Mouse (Mus musculus): ENCODE measurements around the gene Ppat.
"Not testable (repeated sequence)": the region's sequence is repeated elsewhere in the genome, so short reads cannot be mapped to it uniquely, and the experiment has no call there.

Ppat gene

DNA sequence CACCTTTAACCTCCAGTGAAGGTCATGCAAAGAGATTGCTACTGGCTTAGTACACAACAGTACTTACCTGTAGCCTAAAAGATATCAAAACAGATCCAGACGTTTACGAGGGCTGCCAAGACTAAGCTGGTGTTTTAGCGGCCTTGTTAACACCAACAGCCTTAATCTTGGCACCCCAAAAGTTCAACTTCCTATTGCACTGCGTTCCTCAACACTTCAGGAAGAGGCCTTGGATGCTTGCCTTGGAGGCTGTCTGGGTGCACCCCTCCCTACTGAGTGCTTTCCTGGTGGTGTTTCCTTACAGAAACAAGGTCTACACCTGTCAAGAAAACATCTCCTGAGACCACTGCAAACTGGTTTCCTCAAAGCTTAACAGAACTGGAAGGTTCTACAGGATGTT, 4.2 kb downstream of the Ppat start:
- no peak for DNase-seq

DNA sequence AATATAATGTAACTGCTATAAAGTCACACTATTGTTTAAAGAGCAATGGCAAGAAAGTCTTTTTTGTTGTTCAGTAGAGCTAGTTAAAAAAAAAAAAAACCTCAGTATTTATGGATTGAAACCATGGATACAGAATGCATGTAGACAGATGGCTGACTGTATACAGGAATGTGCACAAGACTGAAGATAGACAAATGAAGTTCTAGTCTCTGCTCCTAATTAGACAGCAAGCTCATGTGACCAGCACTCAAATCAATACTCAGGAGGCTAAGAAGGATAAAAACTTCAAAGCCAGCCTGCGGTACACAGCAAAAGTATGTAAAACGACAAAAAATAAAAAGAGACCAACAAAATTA, 5.7 kb downstream of the Ppat start:
- DNase-seq: no peak

DNA sequence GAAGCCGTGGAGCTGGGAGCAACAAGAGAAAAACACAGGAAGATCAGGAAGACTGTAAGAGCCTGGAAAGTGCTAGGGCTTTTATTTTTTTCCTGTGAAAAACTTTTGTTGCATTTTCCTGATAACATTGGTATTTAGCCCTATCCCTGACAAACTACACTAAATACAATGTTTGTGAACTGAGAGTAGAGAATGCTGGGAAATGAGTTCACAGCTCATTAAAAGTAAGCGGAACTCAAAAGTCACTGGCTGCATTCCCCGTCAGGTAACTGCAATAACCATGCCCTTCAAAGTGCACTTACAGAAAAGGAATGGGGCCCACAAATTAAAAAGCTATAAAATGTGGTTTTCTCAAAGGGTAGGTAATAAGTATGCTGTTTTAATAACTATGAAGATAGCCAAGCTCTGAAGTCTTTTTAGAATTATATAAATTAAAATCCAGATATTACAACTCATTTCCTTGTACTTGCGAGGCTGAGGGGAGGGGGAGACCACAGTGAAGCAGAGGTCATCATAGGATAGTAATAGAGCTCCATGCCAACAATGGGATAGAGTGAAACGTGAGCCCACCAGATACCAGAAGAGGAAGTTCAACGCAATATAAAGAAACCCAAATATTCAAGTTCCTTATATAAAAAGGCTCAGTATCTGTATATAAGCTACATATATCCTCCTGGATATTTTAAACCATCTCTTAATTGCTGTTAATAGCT, 6.3 kb downstream of the Ppat start:
- no peak for DNase-seq

DNA sequence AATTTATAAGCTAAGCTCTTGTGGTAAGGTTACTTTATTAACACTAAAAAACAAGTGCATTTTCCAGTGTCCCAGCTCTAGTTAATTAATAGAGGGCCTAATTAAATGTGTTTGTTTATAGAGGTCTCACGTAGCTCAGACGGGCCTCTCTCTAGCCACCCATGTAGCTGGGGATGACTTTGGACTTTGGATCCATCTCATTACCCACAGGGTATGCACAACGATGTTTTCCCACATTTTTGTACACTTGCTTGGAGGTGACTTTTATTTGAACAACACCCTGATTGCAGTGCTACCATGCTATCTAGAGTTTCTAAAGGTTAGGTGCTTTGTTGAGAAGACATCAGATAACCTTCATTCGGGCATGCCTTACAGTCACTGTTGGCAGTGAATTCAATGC, 8.9 kb downstream of the Ppat start:
- no peak for DNase-seq

DNA sequence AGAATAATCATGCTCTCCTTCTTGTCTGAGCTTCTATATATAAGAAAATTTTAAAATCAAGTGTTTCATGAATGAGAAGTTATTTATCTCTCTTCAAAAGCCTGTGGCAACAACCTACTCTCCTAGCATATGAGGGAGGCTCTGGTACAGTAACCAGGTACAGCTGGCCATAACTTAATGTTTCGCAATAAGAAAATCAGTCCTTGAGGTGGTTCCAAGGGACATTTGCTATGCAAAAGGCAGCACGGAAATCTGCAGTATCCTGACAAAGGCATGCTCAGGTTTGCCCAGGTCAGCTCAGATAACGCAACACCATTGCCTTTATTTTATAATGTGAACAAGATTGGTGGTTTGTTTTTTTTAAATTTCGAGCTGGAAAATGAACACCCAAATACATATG, 9.4 kb downstream of the Ppat start:
- no peak for DNase-seq

DNA sequence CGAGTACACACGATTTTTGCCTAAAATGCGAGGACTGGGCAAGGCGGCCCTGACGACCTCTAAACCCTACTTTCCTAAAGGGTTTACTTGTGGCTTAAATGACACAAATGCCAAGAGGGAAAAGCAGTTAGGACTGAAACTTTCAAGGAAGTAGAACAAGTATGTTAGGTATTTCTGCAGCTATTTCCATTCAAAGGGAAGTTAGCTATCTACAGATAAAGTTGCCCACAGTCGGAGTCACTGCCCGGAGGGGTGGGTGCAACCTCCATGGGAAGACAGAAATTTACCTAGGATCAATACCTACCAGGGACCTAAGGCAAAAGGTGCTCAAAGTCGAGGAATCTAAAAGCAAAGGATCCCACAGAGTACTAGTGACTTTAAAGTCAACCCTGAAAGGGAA, 11.7 kb downstream of the Ppat start:
- no peak for DNase-seq

DNA sequence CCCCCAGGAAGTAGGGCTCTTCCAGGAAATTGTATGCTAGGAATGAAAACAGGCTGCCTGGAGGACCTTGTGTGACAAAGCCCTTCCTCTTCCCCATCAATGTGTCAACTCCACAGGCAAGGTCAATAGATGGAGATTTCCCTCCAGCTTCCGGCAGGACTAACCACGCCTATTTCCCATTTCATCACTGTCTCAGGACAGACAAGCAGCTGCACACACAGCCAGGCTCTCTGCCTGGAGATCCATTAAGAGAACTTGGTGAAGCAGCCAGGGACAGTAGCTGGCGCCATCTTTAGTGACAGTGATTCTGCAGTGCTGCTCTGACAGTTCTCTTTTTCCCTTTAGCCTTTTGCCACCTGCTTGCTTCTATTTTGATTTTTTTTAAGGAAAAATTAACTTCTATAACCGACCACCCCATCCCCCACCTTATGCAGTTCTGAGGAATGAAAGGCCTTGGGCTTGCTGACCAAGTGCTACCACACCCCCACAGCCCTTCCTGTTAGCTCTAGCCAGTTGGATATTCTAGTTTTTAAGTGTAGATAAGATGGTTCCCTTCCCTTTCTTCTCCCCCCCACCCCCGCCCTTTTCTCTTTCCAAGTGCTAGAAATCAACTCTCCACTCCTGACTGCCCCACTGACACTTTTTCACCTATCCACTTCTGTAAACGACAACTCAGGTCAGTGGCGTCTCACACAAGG, 22.0 kb downstream of the Ppat start:
- no peak for DNase-seq

DNA sequence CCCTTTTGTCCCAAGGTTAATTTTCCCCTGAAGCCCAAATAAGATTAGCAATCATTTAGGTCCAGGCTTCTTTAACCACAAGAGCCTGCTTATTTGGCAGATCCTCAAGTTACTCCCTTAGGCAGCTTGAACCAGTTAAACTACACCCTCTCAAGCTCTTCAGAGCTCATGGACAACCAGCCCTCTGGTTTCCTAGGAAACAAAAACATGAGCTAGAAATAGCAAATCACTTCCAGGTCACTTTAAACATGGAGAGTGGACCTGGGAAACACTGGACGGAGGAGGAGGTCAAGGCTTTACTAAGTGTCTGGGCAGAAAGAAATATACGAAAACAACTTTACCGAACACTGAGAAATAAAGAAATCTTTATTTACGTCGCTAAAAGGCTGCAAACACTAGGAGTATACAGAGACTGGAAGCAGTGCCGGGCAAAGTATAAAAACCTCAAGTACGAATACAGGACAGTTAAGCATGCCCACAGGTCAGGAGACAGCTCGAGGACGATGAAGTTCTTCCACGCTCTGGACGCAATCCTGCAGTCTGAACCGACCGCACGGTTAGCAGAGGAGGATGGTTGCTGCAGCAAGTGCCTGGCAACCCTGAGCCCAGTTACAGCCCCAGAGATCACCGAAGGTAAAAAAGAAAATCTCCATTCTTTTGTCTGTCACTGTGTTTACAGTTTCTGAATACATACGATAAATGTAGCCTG, 23.1 kb downstream of the Ppat start:
- DNase-seq: no peak

DNA sequence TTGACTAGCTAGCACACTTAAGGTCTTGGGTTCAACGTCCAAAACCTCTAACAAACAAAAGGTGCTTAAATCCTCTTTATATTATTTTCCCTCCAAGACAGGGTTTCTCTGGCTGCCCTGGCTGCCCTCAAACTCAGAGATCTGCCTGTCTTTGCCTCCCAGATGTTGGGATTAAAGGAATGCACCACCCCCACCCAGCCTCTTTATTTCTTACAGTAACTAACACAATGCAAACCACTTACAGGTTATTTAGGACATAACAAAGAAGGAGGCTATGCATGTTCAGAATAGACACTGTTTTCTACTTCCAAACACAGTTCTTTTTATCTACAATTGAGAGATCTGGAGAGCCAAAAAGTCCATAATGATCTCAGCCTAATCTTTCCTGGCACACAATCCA, 27.1 kb downstream of the Ppat start:
- no peak for DNase-seq

DNA sequence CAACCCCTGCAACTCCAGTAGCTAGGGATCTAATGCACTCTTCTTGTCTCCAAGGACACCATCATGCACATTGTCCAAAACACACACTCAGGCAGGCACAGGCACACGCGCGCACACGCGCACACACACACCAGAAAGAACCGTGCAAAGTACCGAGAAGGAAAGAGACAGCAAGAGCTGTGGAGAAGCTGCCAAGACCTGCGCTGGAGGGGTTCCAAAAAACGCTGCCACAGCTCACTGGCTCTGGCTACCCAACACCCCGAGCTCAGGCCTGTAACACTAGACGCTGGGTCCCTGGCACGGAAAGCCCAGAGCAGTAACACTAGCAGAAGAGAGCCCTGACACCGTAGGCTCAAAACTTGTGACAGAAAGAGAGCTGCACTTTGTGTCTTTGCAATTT, 27.9 kb downstream of the Ppat start:
- no peak for DNase-seq

DNA sequence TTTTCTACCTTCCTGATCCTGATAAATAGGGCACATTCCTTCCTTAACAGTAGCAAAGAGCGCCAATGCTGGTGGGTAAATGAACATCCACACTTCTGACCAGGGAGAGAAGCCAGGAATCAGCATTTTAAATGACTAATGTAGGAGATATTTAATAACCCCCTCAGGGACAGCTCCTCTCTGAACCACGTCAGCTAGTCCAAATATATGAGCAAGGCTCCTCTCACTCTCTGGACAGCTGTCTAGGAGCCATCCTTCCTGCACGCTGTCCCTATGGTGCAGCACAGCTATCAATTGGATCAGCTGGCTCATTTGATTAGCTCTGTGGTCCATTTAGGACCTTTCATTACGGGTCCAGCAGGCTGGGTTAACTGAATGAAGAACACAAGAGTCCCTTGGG, 28.5 kb downstream of the Ppat start:
- DNase-seq: no peak

DNA sequence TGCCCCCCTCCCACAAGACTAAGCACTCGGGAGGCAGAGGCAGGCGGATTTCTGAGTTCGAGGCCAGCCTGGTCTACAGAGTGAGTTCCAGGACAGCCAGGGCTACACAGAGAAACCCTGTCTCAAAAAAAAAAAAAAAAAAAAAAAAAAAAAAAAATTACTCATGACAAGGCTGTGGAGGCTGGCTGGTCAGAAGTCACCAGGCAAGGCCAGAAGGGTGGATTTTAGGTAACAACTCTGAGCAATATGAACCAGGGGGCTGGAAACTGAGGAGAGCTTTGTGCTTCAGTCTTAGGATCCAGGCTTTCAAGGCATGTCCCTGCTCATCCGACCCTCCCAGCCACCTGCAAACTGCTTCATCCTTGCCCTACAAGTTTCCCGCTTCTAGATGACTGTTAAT, 38.9 kb downstream of the Ppat start:
- DNase-seq: not testable (repeated sequence)

DNA sequence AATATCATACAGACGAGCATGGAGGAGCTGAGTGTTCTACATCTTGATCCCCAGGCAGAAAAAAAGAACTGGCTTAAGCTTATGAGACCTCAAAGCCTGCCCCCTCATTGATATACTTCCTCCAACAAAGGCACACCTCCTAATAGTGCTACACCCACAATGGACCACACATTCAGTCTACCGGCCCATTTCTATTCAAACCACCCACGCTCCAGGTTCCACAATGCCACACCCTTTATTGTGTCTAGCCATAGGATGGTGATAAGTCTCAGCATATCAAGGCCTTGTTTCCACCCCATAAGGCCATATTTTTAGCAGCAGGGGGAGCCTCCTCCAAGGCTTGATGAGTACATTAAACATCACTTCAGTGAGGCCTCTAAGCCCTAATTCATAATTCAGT, 40.6 kb downstream of the Ppat start:
- no peak for DNase-seq

DNA sequence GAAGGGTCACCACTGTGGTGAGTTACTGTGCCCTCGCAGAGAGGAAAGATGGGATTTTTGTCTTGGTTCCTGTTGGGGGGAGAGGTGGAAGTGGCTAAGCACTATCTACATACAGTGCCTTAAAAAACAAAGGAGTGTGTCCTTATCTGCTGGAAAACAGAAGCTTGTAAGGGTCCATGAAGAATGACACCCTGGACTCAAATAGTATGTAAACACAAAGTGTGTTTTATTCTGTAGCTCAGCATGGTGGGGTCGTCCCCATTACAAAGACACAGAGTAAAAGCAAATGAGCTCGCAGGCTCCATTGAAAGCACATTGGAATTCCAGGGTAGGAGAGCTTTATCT, 45.3 kb downstream of the Ppat start:
- DNase-seq: no peak

DNA sequence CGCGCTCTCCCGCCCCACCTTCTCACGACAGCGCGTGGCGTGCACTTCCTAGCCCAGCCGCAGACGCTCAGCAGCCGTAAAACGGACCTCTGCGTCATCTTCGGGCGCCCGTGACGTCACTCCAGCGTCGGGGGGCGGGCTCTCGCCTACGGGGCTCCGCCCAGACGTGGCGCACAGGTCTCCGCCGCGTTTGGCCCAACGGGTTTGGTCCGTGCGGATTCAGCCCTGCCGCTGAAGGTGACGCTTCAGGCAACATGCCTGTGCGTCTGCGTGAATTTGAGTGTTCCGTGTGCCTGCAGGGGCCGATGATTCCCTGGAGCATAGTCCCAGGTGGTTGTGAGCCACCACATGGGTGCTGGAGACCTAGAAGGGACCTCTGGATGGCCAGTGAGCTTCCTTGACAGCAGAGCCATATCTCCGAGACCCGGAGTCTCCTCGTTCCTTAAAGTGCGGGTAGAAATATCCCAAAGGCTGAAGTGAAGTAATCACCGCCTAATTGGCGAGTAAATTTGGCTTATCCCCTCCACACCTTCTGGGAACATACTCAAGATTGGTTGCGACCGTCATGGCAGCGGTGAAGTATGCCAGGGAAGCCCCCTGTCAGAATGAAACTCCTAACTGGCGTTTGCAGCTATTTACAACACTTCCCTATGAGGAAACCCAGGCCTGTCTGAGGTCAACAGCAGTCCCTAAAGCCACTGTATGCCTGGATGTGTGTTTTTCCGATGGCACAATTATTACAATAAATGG, 45.8 kb downstream of the Ppat start, which contains the start of gene Aasdh:
Gene Aasdh (minus strand): TSS at position 110 of the 750 bp plus-strand sequence.
- DNase-seq: peak; percentile 94 to 96

DNA sequence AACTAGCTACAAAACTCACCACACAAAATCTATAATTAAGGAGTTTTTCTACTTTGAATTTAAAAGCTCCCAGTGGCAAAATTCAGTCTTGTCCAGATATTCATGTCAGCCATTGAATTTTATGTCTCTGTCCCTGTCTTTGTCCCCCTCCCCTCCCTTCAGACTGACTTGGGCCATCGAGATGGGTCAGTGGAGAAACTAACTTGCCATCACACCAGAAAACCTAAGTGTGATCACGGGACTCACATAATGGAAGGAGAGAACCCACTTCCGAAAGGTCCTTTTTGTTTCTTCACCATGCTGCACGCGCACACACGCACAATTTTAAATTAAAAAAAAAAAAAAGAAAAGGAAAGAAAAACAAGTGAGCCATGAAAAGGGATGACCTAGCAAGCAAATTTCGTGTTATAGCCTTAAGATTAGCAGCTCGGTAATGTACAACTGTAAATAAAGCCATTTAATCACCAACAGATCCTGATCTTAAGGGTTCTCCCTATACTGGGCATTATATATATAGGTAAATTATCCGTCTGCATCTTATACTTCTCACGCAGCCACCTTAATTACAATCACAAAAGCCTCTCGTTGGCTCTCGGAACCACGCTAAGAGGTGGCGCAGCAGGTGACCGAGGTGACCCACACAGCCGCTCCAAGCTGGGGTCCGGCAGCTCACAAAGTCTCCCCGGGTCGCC, 46.5 kb downstream of the Ppat start:
- no peak for DNase-seq

DNA sequence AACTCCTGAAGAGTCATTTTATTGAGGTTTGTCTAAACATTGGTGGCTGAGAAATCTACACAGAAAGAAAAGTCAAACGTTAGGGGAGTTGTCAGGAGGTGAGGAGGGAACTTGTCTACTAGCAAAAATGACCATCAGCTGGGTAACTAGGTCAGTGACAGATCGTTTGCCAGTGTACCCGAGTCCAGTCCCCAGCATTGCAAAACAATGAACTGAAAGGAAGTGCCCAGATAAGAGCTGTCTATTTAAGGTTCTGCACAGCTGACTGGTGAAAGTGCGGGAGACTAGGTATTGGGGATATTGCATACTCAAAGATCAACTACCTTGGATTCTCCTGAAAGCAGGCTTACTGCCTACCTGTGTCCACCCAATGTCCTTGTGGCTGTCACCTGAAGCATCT, 49.2 kb downstream of the Ppat start:
- no peak for DNase-seq

DNA sequence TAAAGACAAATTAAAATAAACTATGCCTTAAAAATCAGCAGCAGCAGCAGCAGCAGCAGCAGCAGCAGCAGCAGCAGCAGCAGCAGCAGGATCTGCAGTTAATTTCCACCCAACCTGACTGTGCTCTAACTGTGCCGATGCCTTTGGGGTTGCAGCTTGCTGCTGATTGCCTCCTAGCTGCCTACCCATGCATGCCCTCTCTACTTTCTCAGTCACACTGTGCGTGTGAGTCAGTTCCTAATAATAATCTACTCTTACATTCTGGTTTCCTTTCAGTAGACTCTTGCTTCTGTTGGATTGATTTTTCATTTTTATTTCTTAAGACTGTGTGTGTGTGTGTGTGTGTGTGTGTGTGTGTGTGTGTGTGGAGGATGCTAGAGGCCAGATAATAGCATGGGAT, 58.3 kb downstream of the Ppat start:
- no peak for DNase-seq

DNA sequence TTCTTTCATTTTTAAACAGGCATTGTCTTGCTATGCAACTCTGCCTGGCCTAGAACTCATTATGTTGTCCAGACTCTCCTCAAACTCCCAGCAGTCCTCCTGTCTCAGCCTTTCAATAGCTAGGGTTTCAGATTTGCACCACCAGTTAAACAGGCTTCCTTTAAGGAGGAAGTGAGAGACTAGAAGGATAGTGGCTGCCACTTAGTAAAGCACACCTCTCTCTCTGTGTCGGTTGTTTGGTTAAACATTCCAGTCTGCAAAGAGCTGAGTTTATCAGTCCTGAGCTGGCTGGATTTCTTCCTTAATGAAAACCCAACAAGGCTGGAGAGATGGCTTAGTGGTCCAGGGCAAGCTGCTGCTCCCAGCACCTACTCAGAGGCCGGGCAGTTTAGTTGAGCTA, 58.8 kb downstream of the Ppat start:
- DNase-seq: no peak

DNA sequence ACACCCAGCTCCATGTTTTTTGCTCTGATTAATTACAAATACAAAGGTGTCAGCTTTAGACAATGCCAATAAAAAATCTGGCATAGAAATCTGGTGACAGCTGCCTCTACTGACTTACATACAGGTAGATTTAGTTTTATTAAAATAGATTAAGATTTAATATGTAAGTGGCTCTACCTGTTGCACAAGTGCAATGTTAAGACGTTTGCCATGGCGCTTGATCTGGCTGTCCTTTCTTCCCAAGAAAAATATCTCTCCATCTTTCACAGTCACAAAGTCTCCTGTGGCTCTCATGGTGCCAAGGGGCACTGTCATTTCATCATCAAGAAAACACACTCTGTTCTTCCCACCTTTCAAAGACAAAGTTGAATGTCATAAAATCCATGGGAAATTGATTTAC, 64.4 kb downstream of the Ppat start:
- no peak for DNase-seq

DNA sequence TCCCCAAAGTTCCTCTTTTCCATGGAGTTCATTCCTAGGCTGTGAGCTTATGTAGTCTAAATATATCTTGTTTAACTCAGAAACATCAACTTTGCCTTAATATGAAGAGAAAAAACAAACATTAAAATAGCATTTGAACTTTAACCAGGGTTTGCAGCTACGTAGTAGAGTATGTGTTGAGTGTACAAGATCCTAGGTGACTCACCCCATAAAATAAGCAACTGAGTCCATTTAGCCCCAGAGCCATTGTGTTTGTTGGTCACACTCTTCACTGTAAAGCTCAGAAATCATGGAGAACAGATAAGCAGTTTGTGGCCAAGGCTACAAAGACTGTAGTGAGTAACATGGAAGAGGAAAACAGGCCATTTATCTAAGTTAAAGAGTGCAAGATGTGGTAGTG, 67.3 kb downstream of the Ppat start:
- DNase-seq: no peak

DNA sequence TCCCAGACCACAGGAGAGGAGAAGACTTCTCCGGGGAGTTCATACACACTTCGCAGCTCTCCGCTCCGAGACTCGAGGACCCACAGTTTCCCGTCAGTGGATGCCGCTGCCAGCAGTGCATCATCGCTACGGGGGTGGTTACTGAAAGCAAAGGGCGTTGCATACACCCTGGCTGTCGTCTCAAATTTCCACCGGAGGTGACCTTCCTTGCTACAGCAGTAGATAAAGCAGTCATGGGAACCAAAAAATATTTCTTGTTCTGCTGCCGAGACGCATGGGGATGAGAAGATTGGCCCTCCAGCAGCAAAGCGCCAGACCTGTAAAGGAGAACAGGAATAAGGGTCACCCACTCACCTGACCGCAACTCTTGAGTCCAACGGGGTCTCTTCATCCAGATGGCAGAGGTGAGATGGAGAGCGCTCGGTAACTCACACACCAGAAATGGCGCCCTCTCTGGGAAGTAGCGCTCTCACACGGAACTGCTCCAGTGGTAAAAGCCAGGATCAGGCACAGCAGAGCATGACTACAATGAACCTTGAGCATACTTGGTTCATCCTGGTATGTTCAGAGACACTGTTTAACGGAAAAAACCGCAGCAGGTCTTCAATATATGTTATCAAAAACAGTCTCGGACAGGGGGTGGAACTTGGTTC, 75.1 kb downstream of the Ppat start:
- no peak for DNase-seq

Measured in thymus, postnatal 36 days (tissue).